In the genomic region with DNA sequence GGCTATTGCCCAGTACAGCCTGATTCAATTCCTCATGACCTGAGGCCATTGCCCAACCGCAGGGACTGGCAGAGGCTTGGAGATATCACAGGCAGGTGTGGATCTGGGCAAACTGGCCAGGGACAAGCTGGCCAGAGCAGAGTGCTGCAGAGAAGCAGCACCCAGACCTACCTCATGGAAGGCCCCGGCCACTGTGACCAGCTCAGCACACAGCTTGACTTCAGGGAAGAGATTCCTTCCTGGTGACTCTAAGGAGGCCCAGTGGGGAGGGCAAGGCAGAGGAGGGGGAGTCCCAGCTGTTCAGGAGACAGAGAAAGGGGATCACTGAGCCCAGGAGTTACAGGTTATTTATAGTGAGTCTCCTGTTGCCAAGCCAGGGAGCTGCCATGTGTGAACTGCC, we compare ENCODE assay signal across 12 mouse cellular contexts. TPM values are rescaled to one million over a fixed set of nuclear protein-coding genes. Genes with fewer than 3 reads are reported as not detected.
DNase-seq lines count a peak whose midpoint lies in the region; ATAC-seq and TF ChIP-seq lines count a peak whose summit lies in the region.
"Had no signal": no experiment of that assay in that cellular context is flagged by ENCODE, and none has a peak within 500 bp of the region (broad histone marks: within the 10 kb centered on the region; RNA-seq: fewer than 3 reads in every experiment).

No protein-coding gene starts in this region.

- no peak overlapping the region for H3K4me2 ChIP-seq in forebrain, postnatal 0 days (ENCODE audit: low read depth)
- no peak overlapping the region for H3K4me2 ChIP-seq in hindbrain, embryonic 16.5 days (ENCODE audit: low read length)
- H3K4me2 ChIP-seq in hindbrain, embryonic 14.5 days (replicated peaks) = no peak overlapping the region
- H3K4me2 ChIP-seq in heart, embryonic 12.5 days = no peak overlapping the region

- WGBS in forebrain, embryonic 10.5 days = 83% methylated on average over 2 of the region's 2 CpGs
- WGBS in forebrain, postnatal 0 days = 84% methylated on average over 2 of the region's 2 CpGs
- 78% methylated on average over 2 of the region's 2 CpGs for WGBS in hindbrain, embryonic 16.5 days
- WGBS in hindbrain, embryonic 14.5 days = 84% methylated on average over 2 of the region's 2 CpGs
- 55% methylated on average over 2 of the region's 2 CpGs for WGBS in heart, embryonic 12.5 days
- 82% methylated on average over 2 of the region's 2 CpGs for WGBS in limb, embryonic 10.5 days

- peaks cover 16% of the 10 kb centered on the region for H3K36me3 ChIP-seq in forebrain, embryonic 10.5 days (replicated peaks)
- no peaks in the 10 kb centered on the region for H3K36me3 ChIP-seq in forebrain, postnatal 0 days (ENCODE audit: insufficient read depth)
- no peaks in the 10 kb centered on the region for H3K36me3 ChIP-seq in hindbrain, embryonic 16.5 days (ENCODE audit: control insufficient read depth, insufficient read depth, low read length)
- H3K36me3 ChIP-seq in hindbrain, embryonic 14.5 days (replicated peaks; ENCODE audit: control insufficient read depth, insufficient read depth) = no peaks in the 10 kb centered on the region
- H3K36me3 ChIP-seq in heart, embryonic 12.5 days = no peaks in the 10 kb centered on the region
- peaks cover 19% of the 10 kb centered on the region for H3K36me3 ChIP-seq in limb, embryonic 10.5 days

- no peak overlapping the region for H3K4me3 ChIP-seq in forebrain, embryonic 10.5 days
- no peak overlapping the region for H3K4me3 ChIP-seq in forebrain, postnatal 0 days (ENCODE audit: low read depth, low read length)
- no peak overlapping the region for H3K4me3 ChIP-seq in hindbrain, embryonic 16.5 days (ENCODE audit: low read length)
- H3K4me3 ChIP-seq in hindbrain, embryonic 14.5 days (replicated peaks; ENCODE audit: low read length) = no peak overlapping the region
- H3K4me3 ChIP-seq in heart, embryonic 12.5 days = no peak overlapping the region
- H3K4me3 ChIP-seq in limb, embryonic 10.5 days = no peak overlapping the region
- H3K4me3 ChIP-seq: erythroblast, embryonic 14.5 days had no signal

- H3K9ac ChIP-seq in forebrain, postnatal 0 days = no peak overlapping the region
- peak overlapping the region; percentile 17; the same call in 1 of the 2 replicates for H3K9ac ChIP-seq in hindbrain, embryonic 16.5 days (ENCODE audit: low read depth, low read length)
- H3K9ac ChIP-seq in hindbrain, embryonic 14.5 days = no peak overlapping the region
- no peak overlapping the region for H3K9ac ChIP-seq in heart, embryonic 12.5 days

- peak overlapping the region; percentile 96 for H3K27ac ChIP-seq in forebrain, embryonic 10.5 days
- no peak overlapping the region for H3K27ac ChIP-seq in forebrain, postnatal 0 days (ENCODE audit: low read depth, low read length)
- no peak overlapping the region for H3K27ac ChIP-seq in hindbrain, embryonic 16.5 days (ENCODE audit: low read depth, low read length)
- H3K27ac ChIP-seq in hindbrain, embryonic 14.5 days = no peak overlapping the region
- H3K27ac ChIP-seq in heart, embryonic 12.5 days (ENCODE audit: poor library complexity, severe bottlenecking) = peak overlapping the region; percentile 14; the same call in 1 of the 2 replicates
- peak overlapping the region; percentile 94 for H3K27ac ChIP-seq in limb, embryonic 10.5 days
- H3K27ac ChIP-seq: kidney, postnatal 0 days had no signal

- no peaks in the 10 kb centered on the region for H3K27me3 ChIP-seq in forebrain, embryonic 10.5 days (ENCODE audit: poor library complexity, severe bottlenecking)
- H3K27me3 ChIP-seq in forebrain, postnatal 0 days (ENCODE audit: insufficient read depth, low read length) = no peaks in the 10 kb centered on the region
- no peaks in the 10 kb centered on the region for H3K27me3 ChIP-seq in hindbrain, embryonic 16.5 days (replicated peaks; ENCODE audit: control insufficient read depth, insufficient read depth, low read length)
- no peaks in the 10 kb centered on the region for H3K27me3 ChIP-seq in hindbrain, embryonic 14.5 days (ENCODE audit: control insufficient read depth, insufficient read depth, low read length)
- H3K27me3 ChIP-seq in heart, embryonic 12.5 days (replicated peaks) = no peaks in the 10 kb centered on the region
- no peaks in the 10 kb centered on the region for H3K27me3 ChIP-seq in limb, embryonic 10.5 days (ENCODE audit: low read depth, poor library complexity, severe bottlenecking)

- DNase-seq in forebrain, embryonic 10.5 days (ENCODE audit: extremely low spot score, low spot score) = no peak
- DNase-seq in forebrain, postnatal 0 days = no peak
- DNase-seq in hindbrain, embryonic 14.5 days (ENCODE audit: low spot score) = no peak
- DNase-seq in limb, embryonic 10.5 days (ENCODE audit: low spot score) = no peak
- DNase-seq in layer of hippocampus, adult 18-20 months (ENCODE audit: low spot score in 2 of 2) = no peak
- DNase-seq in retina, embryonic 14.5 days (ENCODE audit: low spot score) = no peak
- DNase-seq: cerebellum, adult 18-20 months; right cerebral cortex, adult 18-20 months had no signal

- H3K4me1 ChIP-seq in forebrain, embryonic 10.5 days = peaks cover 32% of the 10 kb centered on the region
- H3K4me1 ChIP-seq in forebrain, postnatal 0 days (ENCODE audit: insufficient read depth) = peaks cover 10% of the 10 kb centered on the region
- H3K4me1 ChIP-seq in hindbrain, embryonic 16.5 days (ENCODE audit: control insufficient read depth, insufficient read depth, low read depth, low read length) = peaks cover 10% of the 10 kb centered on the region
- peaks cover 13% of the 10 kb centered on the region for H3K4me1 ChIP-seq in hindbrain, embryonic 14.5 days (replicated peaks; ENCODE audit: control insufficient read depth, insufficient read depth, low read length)
- peaks cover 25% of the 10 kb centered on the region for H3K4me1 ChIP-seq in heart, embryonic 12.5 days (replicated peaks)
- H3K4me1 ChIP-seq in limb, embryonic 10.5 days = peaks cover 31% of the 10 kb centered on the region

- no peaks in the 10 kb centered on the region for H3K9me3 ChIP-seq in forebrain, embryonic 10.5 days
- H3K9me3 ChIP-seq in forebrain, postnatal 0 days (ENCODE audit: low read length) = no peaks in the 10 kb centered on the region
- H3K9me3 ChIP-seq in hindbrain, embryonic 16.5 days (ENCODE audit: control insufficient read depth, low read length) = no peaks in the 10 kb centered on the region
- no peaks in the 10 kb centered on the region for H3K9me3 ChIP-seq in hindbrain, embryonic 14.5 days (ENCODE audit: control insufficient read depth, low read length)
- no peaks in the 10 kb centered on the region for H3K9me3 ChIP-seq in heart, embryonic 12.5 days (replicated peaks)
- no peaks in the 10 kb centered on the region for H3K9me3 ChIP-seq in limb, embryonic 10.5 days (replicated peaks)

- TF ChIP-seq CTCF in forebrain, postnatal 0 days (IDR thresholded peaks at IDR 0.05; ENCODE audit: low read depth) = no peak

- ATAC-seq in forebrain, postnatal 0 days = no peak
- ATAC-seq in hindbrain, embryonic 16.5 days = no peak
- no peak for ATAC-seq in hindbrain, embryonic 14.5 days (ENCODE audit: low FRiP score)
- no peak for ATAC-seq in heart, embryonic 12.5 days (ENCODE audit: insufficient number of reproducible peaks, low FRiP score)

RNA-seq across cellular contexts. Expression of gene Ldlr, which starts 2.2 kb away (rescaled TPM):
- 58.5 and 60.0 TPM in 2 replicates for polyA plus RNA-seq in forebrain, embryonic 10.5 days (2016; fragmentation: Nextera tagmentation; extraction: Ambion mirVana)
- 19.1 and 26.8 TPM in 2 replicates for total RNA-seq in forebrain, postnatal 0 days (2014; rRNA removed)
- 6.5 and 11.1 TPM in 2 replicates for polyA plus RNA-seq in forebrain, postnatal 0 days (2015; fragmentation: Nextera tagmentation; extraction: Ambion mirVana)
- 15.6 and 17.5 TPM in 2 replicates for polyA plus RNA-seq in hindbrain, embryonic 16.5 days (2015; fragmentation: Nextera tagmentation; extraction: Ambion mirVana)
- 7.3 and 7.9 TPM in 2 replicates for polyA plus RNA-seq in hindbrain, embryonic 14.5 days (2014; fragmentation: Nextera tagmentation; extraction: Ambion mirVana)
- polyA plus RNA-seq in heart, embryonic 12.5 days (2016; fragmentation: Nextera tagmentation; extraction: Ambion mirVana) = 26.0 and 30.8 TPM in 2 replicates
- polyA plus RNA-seq in limb, embryonic 10.5 days (2016; fragmentation: Nextera tagmentation; extraction: Ambion mirVana) = 55.2 and 57.3 TPM in 2 replicates
- 10 to 100 TPM; 13.1 to 15.4 TPM for total RNA-seq in layer of hippocampus, adult 18-20 months (2021)

RNA-seq across cellular contexts. Expression of gene Spc24, which starts 39.1 kb away (rescaled TPM):
- polyA plus RNA-seq in forebrain, embryonic 10.5 days (2016; fragmentation: Nextera tagmentation; extraction: Ambion mirVana) = 196 and 197 TPM in 2 replicates
- total RNA-seq in forebrain, postnatal 0 days (2014; rRNA removed) = 7.7 and 8.2 TPM in 2 replicates
- 13.5 and 14.3 TPM in 2 replicates for polyA plus RNA-seq in forebrain, postnatal 0 days (2015; fragmentation: Nextera tagmentation; extraction: Ambion mirVana)
- polyA plus RNA-seq in hindbrain, embryonic 16.5 days (2015; fragmentation: Nextera tagmentation; extraction: Ambion mirVana) = 21.2 and 26.0 TPM in 2 replicates
- 17.7 and 18.7 TPM in 2 replicates for polyA plus RNA-seq in hindbrain, embryonic 14.5 days (2014; fragmentation: Nextera tagmentation; extraction: Ambion mirVana)
- 84.5 and 86.8 TPM in 2 replicates for polyA plus RNA-seq in heart, embryonic 12.5 days (2016; fragmentation: Nextera tagmentation; extraction: Ambion mirVana)
- 225 and 232 TPM in 2 replicates for polyA plus RNA-seq in limb, embryonic 10.5 days (2016; fragmentation: Nextera tagmentation; extraction: Ambion mirVana)
- 1 to 10 TPM; 1.9 to 2.7 TPM for total RNA-seq in layer of hippocampus, adult 18-20 months (2021)

Comparison
In these comparisons a context has a peak if more than half of its experiments do, and no peak if none do; other contexts are left out.
1. H3K27ac ChIP-seq: peak in forebrain, embryonic 10.5 days (single experiment), heart, embryonic 12.5 days (single experiment) and limb, embryonic 10.5 days (single experiment); none in forebrain, postnatal 0 days (single experiment), hindbrain, embryonic 16.5 days (single experiment) and hindbrain, embryonic 14.5 days (single experiment).